ENCODE assay signal across 28 mouse cellular contexts in genomic region chr16:31037431-31037830, GRCm38 (mm10). TPM values are rescaled to one million over a fixed set of nuclear protein-coding genes. Genes with fewer than 3 reads are reported as not detected.
DNase-seq lines count a peak whose midpoint lies in the region; ATAC-seq and TF ChIP-seq lines count a peak whose summit lies in the region.
"Had no signal": no experiment of that assay in that cellular context is flagged by ENCODE, and none has a peak within 500 bp of the region (broad histone marks: within the 10 kb centered on the region; RNA-seq: fewer than 3 reads in every experiment).

No protein-coding gene starts in this region.

- no peak overlapping the region for H3K4me3 ChIP-seq in liver, adult 2 months (ENCODE audit: insufficient read depth, low read depth, low read length)
- H3K4me3 ChIP-seq in liver, embryonic 12.5 days, result no peak overlapping the region
- no peak overlapping the region for H3K4me3 ChIP-seq in neural tube, embryonic 15.5 days (replicated peaks)
- H3K4me3 ChIP-seq: forebrain, embryonic 10.5 days; forebrain, embryonic 13.5 days; heart, embryonic 12.5 days; heart, embryonic 15.5 days; hindbrain, embryonic 10.5 days; hindbrain, embryonic 13.5 days had no signal

- no peaks in the 10 kb centered on the region for H3K27me3 ChIP-seq in liver, adult 2 months (ENCODE audit: control insufficient read depth, insufficient read depth, low read length)
- no peaks in the 10 kb centered on the region for H3K27me3 ChIP-seq in liver, embryonic 12.5 days (replicated peaks)
- H3K27me3 ChIP-seq in neural tube, embryonic 15.5 days (replicated peaks), result no peaks in the 10 kb centered on the region
- H3K27me3 ChIP-seq: forebrain, embryonic 13.5 days; heart, embryonic 12.5 days; heart, embryonic 15.5 days; hindbrain, embryonic 13.5 days; Patski had no signal

- no peak overlapping the region for H3K27ac ChIP-seq in liver, adult 2 months (replicated peaks; ENCODE audit: insufficient read depth, low read depth, low read length)
- H3K27ac ChIP-seq in liver, embryonic 12.5 days, result no peak overlapping the region
- H3K27ac ChIP-seq in neural tube, embryonic 15.5 days (replicated peaks), result no peak overlapping the region
- H3K27ac ChIP-seq: forebrain, embryonic 10.5 days; forebrain, embryonic 13.5 days; heart, embryonic 15.5 days; hindbrain, embryonic 10.5 days; hindbrain, embryonic 13.5 days had no signal

- H3K4me1 ChIP-seq in liver, adult 2 months (ENCODE audit: control insufficient read depth, insufficient read depth, low read length), result peaks cover 6% of the 10 kb centered on the region; the same call in 1 of the 2 replicates
- peaks cover 30% of the 10 kb centered on the region for H3K4me1 ChIP-seq in liver, embryonic 12.5 days
- H3K4me1 ChIP-seq in neural tube, embryonic 15.5 days, result peaks cover 17% of the 10 kb centered on the region

- TF ChIP-seq POLR2A in liver, adult 2 months (IDR thresholded peaks at IDR 0.05; ENCODE audit: extremely low read depth, insufficient read depth, low read length), result no peak

- H3K9me3 ChIP-seq in liver, embryonic 12.5 days (replicated peaks), result no peaks in the 10 kb centered on the region
- no peaks in the 10 kb centered on the region for H3K9me3 ChIP-seq in neural tube, embryonic 15.5 days (replicated peaks)
- H3K9me3 ChIP-seq: forebrain, embryonic 10.5 days; forebrain, embryonic 13.5 days; G1E; heart, embryonic 12.5 days; heart, embryonic 15.5 days; hindbrain, embryonic 10.5 days; hindbrain, embryonic 13.5 days had no signal

- H3K9ac ChIP-seq in liver, adult 2 months (ENCODE audit: low read depth, low read length), result no peak overlapping the region
- no peak overlapping the region for H3K9ac ChIP-seq in liver, embryonic 12.5 days
- no peak overlapping the region for H3K9ac ChIP-seq in neural tube, embryonic 15.5 days (replicated peaks)
- H3K9ac ChIP-seq: forebrain, embryonic 13.5 days; heart, embryonic 12.5 days; heart, embryonic 15.5 days; hindbrain, embryonic 13.5 days had no signal

- no peak for TF ChIP-seq CTCF in liver, adult 2 months (IDR thresholded peaks at IDR 0.05; ENCODE audit: low read depth, low read length)

- no peak for ATAC-seq in liver, embryonic 12.5 days
- no peak for ATAC-seq in neural tube, embryonic 15.5 days (ENCODE audit: low FRiP score)
- ATAC-seq: CD4-positive, CD25-positive, alpha-beta regulatory T cell, adult 4 months; forebrain, embryonic 13.5 days; hindbrain, embryonic 16.5 days; intestine, embryonic 16.5 days; Patski had no signal

- 61% methylated on average over 1 of the region's 1 CpGs for WGBS in liver, adult 2 months
- WGBS in liver, embryonic 12.5 days (ENCODE audit: insufficient replicate concordance), result 72% methylated on average over 1 of the region's 1 CpGs
- 67% methylated on average over 1 of the region's 1 CpGs for WGBS in neural tube, embryonic 15.5 days

- no peaks in the 10 kb centered on the region for H3K36me3 ChIP-seq in liver, adult 2 months (ENCODE audit: control insufficient read depth, insufficient read depth, low read length)
- H3K36me3 ChIP-seq in liver, embryonic 12.5 days, result no peaks in the 10 kb centered on the region
- no peaks in the 10 kb centered on the region for H3K36me3 ChIP-seq in neural tube, embryonic 15.5 days
- H3K36me3 ChIP-seq: heart, embryonic 12.5 days; heart, embryonic 15.5 days; hindbrain, embryonic 10.5 days; hindbrain, embryonic 13.5 days had no signal

- H3K4me2 ChIP-seq in liver, embryonic 12.5 days, result no peak overlapping the region
- no peak overlapping the region for H3K4me2 ChIP-seq in neural tube, embryonic 15.5 days
- H3K4me2 ChIP-seq: forebrain, embryonic 13.5 days; heart, embryonic 12.5 days; heart, embryonic 15.5 days; hindbrain, embryonic 13.5 days had no signal

- DNase-seq in liver, adult 2 months (ENCODE audit: extremely low read depth, low read depth, low spot score), result peak; percentile 84
- DNase-seq in R1 (ENCODE audit: low read depth, low spot score) (peak; percentile 92), adipocyte (ENCODE audit: low spot score) (peak; percentile 35)
- DNase-seq in thymus, postnatal 14 days, result no peak
- DNase-seq in left cerebral cortex, postnatal 25 days (ENCODE audit: low spot score in 2 of 2), result no peak
- DNase-seq: adrenal gland, adult 8-10 months; adrenal gland, postnatal 25 days; cerebellum, adult 11 months; cerebellum, postnatal 10 days; cerebellum, postnatal 36 days; gastrocnemius, postnatal 25 days; heart, adult 18-20 months; heart, postnatal 10 days; heart, postnatal 36 days; kidney, adult 18-20 months had no signal

- intact Hi-C loops in left cerebral cortex, postnatal 25 days (cut with DNase I), result no loop called here

- no peaks in the 10 kb centered on the region; the same call in 1 of the 2 replicates for H3K79me2 ChIP-seq in liver, adult 2 months (ENCODE audit: control insufficient read depth, insufficient read depth, low read length)

RNA-seq across cellular contexts. Expression of gene Xxylt1, which starts 43.8 kb away (rescaled TPM):
- 1.1 and 1.7 TPM in 2 replicates for total RNA-seq in liver, adult 2 months (2014; rRNA removed)
- 2.1 TPM in 2 replicates for polyA plus RNA-seq in liver, adult 2 months (2012; rRNA removed)
- 7.5 and 8.3 TPM in 2 replicates for polyA plus RNA-seq in liver, embryonic 12.5 days (2016; fragmentation: Nextera tagmentation; extraction: Ambion mirVana)
- 16.3 and 17.8 TPM in 2 replicates for polyA plus RNA-seq in neural tube, embryonic 15.5 days (2015; fragmentation: Nextera tagmentation; extraction: Ambion mirVana)
- total RNA-seq in left cerebral cortex, postnatal 25 days (2021), result 10 to 100 TPM; 19.0 to 20.9 TPM

Comparison
In these comparisons a context has a peak if more than half of its experiments do, and no peak if none do; other contexts are left out.
1. DNase-seq: peak in liver, adult 2 months (single experiment), R1 (single experiment) and adipocyte (single experiment); none in thymus, postnatal 14 days (single experiment) and left cerebral cortex, postnatal 25 days (0 of 2).